Mouse (Mus musculus) adrenal gland, adult 2 months (tissue): ENCODE data around the gene Uqcc1. TPM values are rescaled to one million over a fixed set of nuclear protein-coding genes. Genes with fewer than 3 reads are reported as not detected.

Experiments
- DNase-seq: peaks from one replicate; pipeline ENCODE4 v3.0.0; 2021
- polyA plus RNA-seq: library from polyadenylated mRNA; depleted of rRNA; stranded (reverse); fragments of >200 nt; gene quantifications from 2 replicates; pipeline ENCODE4 v1.2.3, GENCODE M21; 2012; rRNA removed
- total RNA-seq, 2 experiments: library from RNA; stranded (reverse); gene quantifications; 2 replicates each; pipeline ENCODE4 v1.2.3; 2021

The Uqcc1 gene
- total and polyA plus RNA-seq, 3 experiments: 25.0 to 138 (median 103) TPM

DNA sequence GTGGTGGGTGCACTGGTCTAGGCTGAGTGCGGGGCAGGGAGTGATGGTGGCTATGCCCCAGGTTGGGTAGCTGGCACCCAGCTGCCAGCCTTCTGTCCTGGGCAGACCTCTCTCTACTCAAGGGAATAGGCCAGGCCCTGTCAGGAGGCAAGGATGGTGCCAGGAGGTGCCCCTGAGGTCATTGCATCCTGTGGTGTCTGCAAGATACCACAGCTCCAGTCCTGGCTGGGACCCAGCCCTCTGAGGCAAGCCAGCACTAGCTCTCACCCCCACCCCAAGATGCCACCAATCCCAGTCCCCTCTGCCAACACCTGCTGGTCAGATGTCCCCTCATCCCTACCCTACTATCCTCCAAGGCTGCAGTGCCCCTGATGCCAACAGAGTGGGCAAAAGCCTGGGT is 113.9 kb downstream of the Uqcc1 start:
- DNase-seq: no peak

DNA sequence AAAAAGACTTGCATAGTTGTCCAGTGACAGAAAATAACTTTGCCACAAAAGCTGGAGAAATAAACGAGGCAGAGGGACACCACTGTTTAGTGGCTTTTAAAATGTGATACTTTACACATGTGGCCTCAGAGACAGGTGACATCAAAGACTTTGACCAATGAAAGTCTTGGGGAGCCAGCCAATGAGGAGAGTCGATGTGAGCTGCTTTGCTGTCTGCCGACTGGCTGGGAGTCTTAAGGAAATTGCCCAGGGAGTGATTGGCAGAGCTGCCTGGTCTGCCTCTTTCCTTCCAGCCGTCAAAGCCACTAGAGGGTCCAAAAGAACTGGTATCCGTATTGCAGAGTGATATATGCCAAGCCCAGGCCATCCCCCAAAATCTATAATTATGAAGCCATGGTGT is 115.3 kb downstream of the Uqcc1 start:
- DNase-seq: no peak

DNA sequence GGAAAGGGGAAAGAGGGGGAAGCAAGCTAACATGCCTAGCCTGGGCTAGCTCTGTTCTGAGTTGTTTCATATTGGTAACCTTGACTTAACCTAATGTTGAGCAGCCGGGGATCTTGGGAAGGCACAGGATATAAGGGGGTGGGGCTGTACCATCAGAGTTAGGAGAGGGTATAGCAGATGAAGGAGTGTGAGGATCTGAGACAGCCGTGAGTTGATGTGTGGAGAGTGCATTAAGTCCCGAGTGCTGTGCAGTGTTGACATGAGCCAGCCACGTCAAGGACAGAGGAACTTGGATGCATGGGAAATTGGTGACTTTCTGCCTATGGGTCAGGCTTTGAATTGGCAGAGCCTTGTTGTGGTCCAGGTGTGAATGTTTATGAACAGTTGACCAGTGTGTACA is 117.5 kb downstream of the Uqcc1 start:
- DNase-seq: no peak

DNA sequence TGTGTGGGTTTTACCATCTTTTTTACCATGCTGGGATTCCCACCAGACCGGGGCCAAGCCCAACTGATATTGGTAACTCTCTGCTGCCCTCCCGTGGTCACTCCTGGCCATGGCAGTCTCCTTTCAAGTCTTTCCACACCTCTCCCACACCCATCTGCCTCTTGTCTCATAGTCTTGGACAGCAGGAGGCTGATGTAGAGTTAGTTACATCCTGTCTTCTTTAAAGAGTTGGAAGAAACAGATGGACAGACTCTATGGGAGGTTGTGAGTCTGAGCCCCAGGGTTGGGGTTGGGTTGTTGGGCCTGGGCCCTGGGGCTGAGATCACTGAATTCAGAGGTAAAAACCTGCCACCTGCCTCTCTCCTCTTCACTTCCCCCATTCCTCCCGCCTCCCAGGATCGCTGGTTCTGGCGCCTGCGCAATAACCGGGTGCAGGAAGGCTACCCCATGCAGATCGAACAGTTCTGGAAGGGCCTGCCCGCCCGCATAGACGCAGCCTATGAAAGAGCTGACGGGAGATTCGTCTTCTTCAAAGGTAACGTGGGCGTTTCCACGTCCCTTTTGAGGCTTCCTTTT is 118.2 kb downstream of the Uqcc1 start:
- DNase-seq: peak; percentile 83

DNA sequence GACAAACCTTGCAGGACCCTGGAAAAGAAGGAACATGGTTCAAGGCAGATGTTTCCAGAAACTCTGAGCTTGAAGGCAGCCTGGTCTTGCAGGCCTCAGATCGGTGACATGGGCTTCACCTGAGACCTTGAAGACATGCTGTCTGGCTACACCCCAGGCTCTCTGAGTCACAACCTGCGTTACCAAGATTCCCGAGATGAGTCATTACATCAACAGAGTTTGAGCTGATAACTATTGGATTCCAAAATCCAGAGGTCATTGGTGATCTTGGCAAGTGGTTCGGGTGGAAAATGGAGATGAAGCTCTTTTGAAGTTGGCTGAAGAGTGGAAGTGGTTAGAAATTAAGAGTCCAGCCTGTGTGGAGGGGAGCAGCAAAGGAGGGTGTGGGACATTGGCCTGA is 120.5 kb downstream of the Uqcc1 start:
- peak; percentile 86 for DNase-seq

DNA sequence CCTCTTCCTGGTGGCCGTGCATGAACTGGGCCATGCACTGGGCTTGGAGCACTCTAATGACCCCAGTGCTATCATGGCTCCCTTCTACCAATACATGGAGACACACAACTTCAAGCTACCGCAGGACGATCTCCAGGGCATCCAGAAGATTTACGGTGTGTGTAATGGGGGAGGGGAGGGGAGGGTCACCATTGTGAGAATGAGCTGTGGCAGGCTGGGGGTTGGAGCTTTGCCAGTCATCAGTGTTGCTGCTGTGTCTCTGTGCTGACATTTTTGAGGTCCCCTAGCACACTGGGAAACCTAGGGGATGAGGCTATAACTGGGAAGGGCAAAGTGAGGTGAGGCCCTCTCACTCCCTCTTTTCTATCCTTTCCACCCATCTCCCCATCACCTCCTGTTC is 122.7 kb downstream of the Uqcc1 start:
- DNase-seq: no peak

DNA sequence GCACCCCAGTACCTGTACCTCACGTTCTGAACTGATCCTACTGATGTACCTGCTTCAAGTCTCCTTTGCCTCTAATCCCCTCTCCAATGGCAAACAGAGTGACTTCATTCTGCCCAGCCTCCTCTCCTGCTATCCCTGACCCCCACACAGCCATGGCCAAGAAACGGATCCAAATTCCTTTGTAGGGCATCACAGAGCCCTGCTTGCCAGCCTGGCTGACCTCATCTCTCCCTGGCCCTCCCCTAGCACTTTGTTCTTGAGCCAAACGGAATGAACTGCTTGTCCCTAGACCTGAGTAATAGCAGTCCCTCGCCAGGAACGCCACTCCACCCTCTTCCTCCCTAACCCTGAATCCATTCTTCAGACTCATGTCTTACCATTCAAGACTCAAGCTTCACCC is 123.6 kb downstream of the Uqcc1 start:
- peak; percentile 93 for DNase-seq

DNA sequence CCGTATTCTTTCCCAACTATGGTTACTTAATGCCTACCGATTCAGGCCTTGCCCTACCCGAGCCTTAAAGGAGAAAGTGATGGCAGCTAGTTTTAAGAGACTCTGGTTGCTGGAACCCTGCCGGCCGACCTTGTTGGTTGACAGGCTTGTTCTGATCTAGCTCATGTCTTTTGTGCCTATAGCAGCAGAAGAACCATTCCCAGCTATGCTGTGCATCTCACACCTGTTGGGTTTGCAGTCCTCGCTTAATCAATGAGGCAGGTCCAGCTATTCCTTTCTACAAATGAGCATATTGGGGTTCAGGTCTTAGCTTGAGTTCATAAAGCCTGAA is 124.2 kb downstream of the Uqcc1 start:
- no peak for DNase-seq

DNA sequence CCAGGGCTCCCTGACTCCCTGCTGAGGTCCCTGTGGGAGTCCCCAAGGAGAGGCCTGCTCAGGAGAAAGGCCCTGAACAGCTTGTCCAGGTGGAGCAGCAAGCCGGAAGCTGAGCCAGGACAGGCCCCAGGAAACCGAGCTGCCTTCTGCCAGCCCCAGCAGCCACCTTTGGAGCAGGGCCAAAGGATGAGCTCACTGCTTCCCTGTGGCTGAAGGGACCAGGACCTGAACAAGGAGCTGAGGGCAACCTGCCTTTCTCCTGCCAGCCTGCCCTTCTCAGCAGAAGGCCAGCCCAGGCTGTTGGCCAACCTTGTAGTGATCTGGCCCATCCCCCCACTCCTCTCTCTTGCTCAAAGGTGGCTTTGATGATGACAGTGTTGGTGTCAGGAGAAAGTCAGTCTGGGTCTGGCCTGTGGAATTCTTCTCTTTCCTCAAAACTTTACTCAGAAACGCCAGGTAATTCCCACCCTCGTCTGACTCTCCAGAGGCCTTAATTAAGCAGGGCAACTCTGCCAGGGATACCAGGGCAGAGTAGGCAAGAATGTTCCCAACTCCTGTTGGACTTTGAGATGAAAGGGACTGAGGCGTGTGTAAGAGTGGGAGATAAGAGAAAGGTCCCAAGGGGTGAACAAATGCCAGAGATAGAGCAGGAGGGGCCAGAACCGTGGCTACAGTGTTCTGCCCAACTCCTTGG is 124.7 kb downstream of the Uqcc1 start:
- DNase-seq: peak; percentile 91

DNA sequence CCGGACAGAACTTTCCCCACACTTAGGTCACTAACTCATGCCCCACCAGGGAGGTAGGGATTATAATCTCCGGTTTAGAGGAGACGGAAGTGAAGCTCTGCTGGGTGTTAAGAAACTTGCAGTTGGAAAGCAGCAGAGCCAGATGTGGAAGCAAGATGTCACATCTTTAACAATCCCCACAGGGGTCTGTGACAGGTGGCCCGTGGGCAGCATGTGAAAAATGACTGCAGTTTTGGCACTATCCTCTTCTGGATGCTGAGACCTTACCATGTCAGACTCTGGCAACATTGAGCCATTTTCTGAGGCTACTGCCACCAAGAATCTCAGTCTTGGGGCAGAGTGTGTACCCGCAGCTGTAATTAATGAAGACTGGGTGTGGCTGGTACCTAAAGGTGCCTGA is 126.1 kb downstream of the Uqcc1 start:
- DNase-seq: no peak

DNA sequence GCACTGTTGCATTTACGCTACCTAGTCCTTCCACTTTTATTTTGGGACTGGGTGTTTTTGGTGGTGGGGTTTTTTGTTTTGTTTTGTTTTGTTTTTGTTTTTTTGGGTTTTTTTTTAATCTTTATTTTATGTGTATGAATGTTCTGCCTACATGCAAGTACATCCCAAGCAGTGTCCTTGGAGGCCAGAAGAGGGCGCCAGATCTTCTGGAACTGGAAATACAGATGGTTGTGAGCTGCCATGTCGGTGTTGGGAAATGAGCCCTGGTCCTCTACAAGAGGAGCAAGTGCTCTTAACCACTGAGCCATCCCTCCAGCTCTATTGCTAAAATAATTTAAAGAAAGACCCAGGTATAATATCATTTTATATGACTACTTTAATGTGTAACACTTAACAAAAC is 127.3 kb downstream of the Uqcc1 start:
- no peak for DNase-seq

DNA sequence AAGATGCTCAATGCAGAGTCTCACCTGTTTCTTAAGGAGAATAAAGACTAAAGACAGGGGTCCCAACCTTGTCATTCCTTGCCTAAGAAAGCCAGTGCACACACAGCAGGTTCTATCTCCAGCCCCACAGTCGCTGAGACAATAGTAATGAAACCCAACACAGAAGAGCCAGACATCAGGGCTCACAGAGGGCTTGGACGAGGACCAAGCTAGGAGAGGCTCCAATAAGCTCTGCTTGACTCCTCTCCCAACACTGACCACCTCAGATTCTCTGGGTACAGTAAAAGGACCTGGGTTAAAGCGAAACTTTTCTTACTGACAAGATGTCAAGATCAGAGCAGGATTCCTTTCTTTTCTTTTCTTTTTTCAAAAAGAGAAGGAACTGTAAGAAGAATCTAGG is 131.5 kb downstream of the Uqcc1 start:
- DNase-seq: no peak

Other genes starting within 250 kb of the Uqcc1 start
- 100 to 1,000 TPM; 125 to 152 TPM for gene Trpc4ap, start 237.9 kb downstream of the Uqcc1 start, total RNA-seq
- 205 and 228 TPM in 2 replicates for gene Trpc4ap, start 237.9 kb downstream of the Uqcc1 start, polyA plus RNA-seq
- 10 to 100 TPM; 43.3 to 45.9 TPM for gene Edem2, start 200.8 kb downstream of the Uqcc1 start, total RNA-seq
- gene Edem2, start 200.8 kb downstream of the Uqcc1 start, polyA plus RNA-seq: 75.3 and 82.1 TPM in 2 replicates
- not detected for gene Gm17581, start 194.4 kb downstream of the Uqcc1 start, total RNA-seq
- gene Gm17581, start 194.4 kb downstream of the Uqcc1 start, polyA plus RNA-seq: not detected in 2 replicates
- 10 to 100 TPM; 64.5 to 66.2 TPM for gene Procr, start 179.2 kb downstream of the Uqcc1 start, total RNA-seq
- 14.8 and 19.2 TPM in 2 replicates for gene Procr, start 179.2 kb downstream of the Uqcc1 start, polyA plus RNA-seq
- 1 to 10 TPM; 1.2 to 1.9 TPM for gene Mmp24, start 155.0 kb downstream of the Uqcc1 start, total RNA-seq
- 1.4 and 2.0 TPM in 2 replicates for gene Mmp24, start 155.0 kb downstream of the Uqcc1 start, polyA plus RNA-seq
- gene BC029722, start 110.9 kb downstream of the Uqcc1 start, total RNA-seq: 100 to 1,000 TPM; 235 to 249 TPM
- 733 and 890 TPM in 2 replicates for gene BC029722, start 110.9 kb downstream of the Uqcc1 start, polyA plus RNA-seq
- 100 to 1,000 TPM; 145 to 164 TPM for gene Eif6, start 103.4 kb downstream of the Uqcc1 start, total RNA-seq
- gene Eif6, start 103.4 kb downstream of the Uqcc1 start, polyA plus RNA-seq: 183 and 185 TPM in 2 replicates
- under 1 TPM in 1 of 2 experiments, not detected in 1; 0.10 TPM for gene Fam83c, start 95.5 kb downstream of the Uqcc1 start, total RNA-seq
- gene Fam83c, start 95.5 kb downstream of the Uqcc1 start, polyA plus RNA-seq: 0.03 and 0.04 TPM in 2 replicates
- not detected for gene Gm15557, start 10.4 kb upstream of the Uqcc1 start, total RNA-seq
- gene Gm15557, start 10.4 kb upstream of the Uqcc1 start, polyA plus RNA-seq: not detected in 2 replicates
- 1 to 10 TPM in 1 of 2 experiments, under 1 TPM in 1; 0.14 to 1.7 TPM for gene Gdf5, start 15.1 kb upstream of the Uqcc1 start, total RNA-seq
- gene Gdf5, start 15.1 kb upstream of the Uqcc1 start, polyA plus RNA-seq: 0.31 and 0.39 TPM in 2 replicates
- 10 to 100 TPM in 1 of 2 experiments, 1 to 10 TPM in 1; 6.1 to 11.9 TPM for gene Cep250, start 26.1 kb upstream of the Uqcc1 start, total RNA-seq
- gene Cep250, start 26.1 kb upstream of the Uqcc1 start, polyA plus RNA-seq: 5.2 and 9.4 TPM in 2 replicates
- 1 to 10 TPM; 2.7 to 2.8 TPM for gene 6430550D23Rik, start 77.7 kb upstream of the Uqcc1 start, total RNA-seq
- 1.9 and 2.6 TPM in 2 replicates for gene 6430550D23Rik, start 77.7 kb upstream of the Uqcc1 start, polyA plus RNA-seq
- gene Ergic3, start 77.7 kb upstream of the Uqcc1 start, total RNA-seq: 100 to 1,000 TPM; 237 to 261 TPM
- 260 and 283 TPM in 2 replicates for gene Ergic3, start 77.7 kb upstream of the Uqcc1 start, polyA plus RNA-seq
- gene Fer1l4, start 122.6 kb upstream of the Uqcc1 start, total RNA-seq: not detected
- not detected in 2 replicates for gene Fer1l4, start 122.6 kb upstream of the Uqcc1 start, polyA plus RNA-seq
- gene Spag4, start 134.9 kb upstream of the Uqcc1 start, total RNA-seq: 1 to 10 TPM; 3.7 to 4.9 TPM
- 2.3 and 3.8 TPM in 2 replicates for gene Spag4, start 134.9 kb upstream of the Uqcc1 start, polyA plus RNA-seq
- gene Cpne1, start 181.7 kb upstream of the Uqcc1 start, total RNA-seq: 10 to 100 TPM; 48.8 to 53.9 TPM
- gene Cpne1, start 181.7 kb upstream of the Uqcc1 start, polyA plus RNA-seq: 87.7 and 97.8 TPM in 2 replicates
- gene Rbm12, start 181.7 kb upstream of the Uqcc1 start, total RNA-seq: 10 to 100 TPM; 16.6 to 28.1 TPM
- gene Rbm12, start 181.7 kb upstream of the Uqcc1 start, polyA plus RNA-seq: 2.4 and 4.8 TPM in 2 replicates
- 10 to 100 TPM; 14.6 to 21.1 TPM for gene Gm28036, start 196.8 kb upstream of the Uqcc1 start, total RNA-seq
- gene Gm28036, start 196.8 kb upstream of the Uqcc1 start, polyA plus RNA-seq: 2.3 and 3.4 TPM in 2 replicates
- 100 to 1,000 TPM; 233 to 376 TPM for gene Romo1, start 213.7 kb upstream of the Uqcc1 start, total RNA-seq
- gene Romo1, start 213.7 kb upstream of the Uqcc1 start, polyA plus RNA-seq: 407 and 417 TPM in 2 replicates
- 10 to 100 TPM; 76.7 to 90.3 TPM for gene Nfs1, start 213.9 kb upstream of the Uqcc1 start, total RNA-seq
- gene Nfs1, start 213.9 kb upstream of the Uqcc1 start, polyA plus RNA-seq: 123 and 134 TPM in 2 replicates
- gene Rbm39, start 249.9 kb upstream of the Uqcc1 start, total RNA-seq: 100 to 1,000 TPM; 269 to 386 TPM
- 89.7 and 94.8 TPM in 2 replicates for gene Rbm39, start 249.9 kb upstream of the Uqcc1 start, polyA plus RNA-seq